Mouse (Mus musculus): Measurements from ENCODE around the gene Spata25. TPM values are rescaled to one million over a fixed set of nuclear protein-coding genes. Genes with fewer than 3 reads are reported as not detected.

The Spata25 gene
- total and polyA plus RNA-seq, 2 experiments from 2014 or later: not detected

DNA sequence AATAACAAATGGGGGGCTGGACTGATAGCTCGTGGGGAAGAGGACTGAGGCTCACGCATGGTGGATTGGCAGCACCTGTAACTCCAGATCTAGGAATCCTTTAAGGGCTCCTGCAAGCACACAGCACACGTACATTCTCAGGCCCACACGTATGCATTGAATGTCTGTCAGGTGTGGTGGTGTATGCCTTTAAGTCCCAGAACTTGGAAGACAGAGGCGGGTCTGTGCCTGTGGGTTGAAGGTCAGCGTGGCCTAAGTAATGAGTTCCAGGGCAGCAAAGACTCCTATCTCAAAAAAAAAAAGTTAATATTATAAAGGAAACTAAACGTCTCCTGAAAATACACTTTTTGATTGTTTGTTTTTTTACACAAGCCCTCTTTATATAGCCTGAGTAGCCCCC, 21.7 kb downstream of the Spata25 start:
- H3K9me3 ChIP-seq (ENCODE audit: low read length): no peaks in the 10 kb centered on the region

DNA sequence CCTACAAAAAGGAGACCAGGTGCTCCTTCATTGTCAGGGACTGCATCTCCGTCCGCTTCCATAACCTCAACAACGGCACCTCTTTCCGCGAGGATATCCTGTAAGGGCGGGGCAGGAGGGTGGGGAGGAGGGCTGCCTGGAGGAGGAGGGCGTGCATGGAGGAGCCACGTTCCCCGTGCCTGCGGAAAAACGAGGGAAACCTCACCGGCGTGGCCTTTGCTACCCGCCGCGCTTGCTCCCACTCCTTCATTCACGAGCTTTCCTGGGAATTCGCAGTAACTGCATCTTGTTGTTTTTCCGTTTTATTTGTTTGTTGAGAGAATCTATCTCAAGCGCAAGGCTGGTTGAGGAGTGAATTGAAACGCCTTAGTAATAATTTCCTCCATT, 23.0 kb downstream of the Spata25 start:
- peak overlapping the region; percentile 92 for H3K9ac ChIP-seq (replicated peaks; ENCODE audit: low read length, poor library complexity, severe bottlenecking)
- ATAC-seq (ENCODE audit: low FRiP score) (peak; percentile 57), DNase-seq (ENCODE audit: low spot score) (peak; percentile 31)
- H3K4me1 ChIP-seq (ENCODE audit: insufficient read depth, low read length): no peaks in the 10 kb centered on the region
- peak overlapping the region; percentile 73 for H3K4me3 ChIP-seq (ENCODE audit: low read depth, low read length)
- H3K36me3 ChIP-seq (ENCODE audit: insufficient read depth, low read length): peaks cover 16% of the 10 kb centered on the region
- H3K27ac ChIP-seq (ENCODE audit: low read depth, low read length): peak overlapping the region; percentile 90
- under 1% methylated on average over 21 of the region's 21 CpGs for WGBS
- no peaks in the 10 kb centered on the region for H3K9me3 ChIP-seq (ENCODE audit: low read length)
- peak overlapping the region; percentile 81 for H3K4me2 ChIP-seq (ENCODE audit: low read depth, low read length, poor library complexity, severe bottlenecking)
- H3K27me3 ChIP-seq (ENCODE audit: insufficient read depth, low read length): no peaks in the 10 kb centered on the region
- TF ChIP-seq CTCF (IDR thresholded peaks at IDR 0.05): no peak

More for the DNA sequence above, 21.7 kb downstream of the Spata25 start:
- DNase-seq (ENCODE audit: low spot score): no peak
- no peak overlapping the region for H3K27ac ChIP-seq (ENCODE audit: low read depth, low read length)
- peaks cover 18% of the 10 kb centered on the region for H3K36me3 ChIP-seq (ENCODE audit: insufficient read depth, low read length)
- no peak overlapping the region for H3K4me3 ChIP-seq (ENCODE audit: low read depth, low read length)
- no peak overlapping the region for H3K4me2 ChIP-seq (ENCODE audit: low read depth, low read length, poor library complexity, severe bottlenecking)
- no peaks in the 10 kb centered on the region for H3K27me3 ChIP-seq (ENCODE audit: insufficient read depth, low read length)
- ATAC-seq (ENCODE audit: low FRiP score): no peak
- TF ChIP-seq CTCF (IDR thresholded peaks at IDR 0.05): no peak
- no peaks in the 10 kb centered on the region for H3K4me1 ChIP-seq (ENCODE audit: insufficient read depth, low read length)
- WGBS: 88% methylated on average over 7 of the region's 7 CpGs
- H3K9ac ChIP-seq (replicated peaks; ENCODE audit: low read length, poor library complexity, severe bottlenecking): no peak overlapping the region

DNA sequence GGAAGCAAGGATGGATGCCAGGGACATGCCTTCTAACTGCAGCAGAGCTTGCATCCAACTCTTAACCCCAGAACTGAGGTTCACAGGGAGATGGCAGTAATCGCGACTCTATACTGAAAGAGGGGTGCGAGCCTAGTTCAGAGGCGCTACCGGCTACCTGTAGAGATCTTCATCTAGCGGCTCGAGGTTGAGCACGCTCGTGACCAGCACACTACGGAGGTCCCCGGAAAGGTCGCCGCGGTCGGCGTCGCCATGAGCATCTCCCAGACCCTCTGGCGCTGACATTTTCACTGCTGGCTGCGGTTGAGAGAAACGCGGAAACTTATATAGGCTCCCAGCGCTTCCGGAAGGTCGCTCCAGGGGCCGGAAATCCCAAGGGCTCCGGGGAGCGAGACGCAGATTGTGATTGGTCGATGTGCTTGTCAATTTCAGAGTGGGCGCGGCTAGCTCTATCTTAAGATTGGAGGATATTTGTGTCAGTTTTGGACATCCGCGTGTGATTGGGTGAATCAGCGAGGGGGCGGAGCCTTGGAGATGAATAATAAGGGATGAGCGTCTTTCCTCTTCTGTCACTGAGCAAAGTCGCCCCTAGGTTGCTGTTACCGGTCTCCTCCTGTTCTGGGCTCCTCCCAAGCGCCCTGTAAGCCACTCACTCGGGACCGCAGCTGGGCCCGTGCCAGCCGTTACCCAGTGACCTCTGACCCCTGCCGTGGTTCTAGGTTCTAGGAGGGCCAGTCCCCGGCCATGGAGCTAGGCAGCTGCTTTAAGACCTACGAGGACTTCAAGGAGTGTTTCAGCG, 23.6 kb downstream of the Spata25 start, which contains the start of the genes Acot8 and Zswim3:
TSS of gene Acot8 (minus strand) at position 350 of the 799 bp plus-strand sequence.
TSS of gene Zswim3 (plus strand) at position 566 of the 799 bp plus-strand sequence.
- Histone ChIP-seq H3K9me3 (ENCODE audit: low read length) (no peaks in the 10 kb centered on the region), H3K27ac (ENCODE audit: low read depth, low read length) (peak within 1 kb of the TSS; percentile 90), H3K27me3 (ENCODE audit: insufficient read depth, low read length) (no peaks in the 10 kb centered on the region), H3K4me3 (ENCODE audit: low read depth, low read length) (peak within 1 kb of the TSS; percentile 73), H3K4me2 (ENCODE audit: low read depth, low read length, poor library complexity, severe bottlenecking) (peak within 1 kb of the TSS; percentile 81), H3K4me1 (ENCODE audit: insufficient read depth, low read length) (no peaks in the 10 kb centered on the region), H3K9ac (replicated peaks; ENCODE audit: low read length, poor library complexity, severe bottlenecking) (peak within 1 kb of the TSS; percentile 92), H3K36me3 (ENCODE audit: insufficient read depth, low read length) (peaks cover 13% of the 10 kb centered on the region)
- ATAC-seq (ENCODE audit: low FRiP score) (peak; percentile 97), DNase-seq (ENCODE audit: low spot score) (peak; percentile 99)
- TF ChIP-seq CTCF (IDR thresholded peaks at IDR 0.05): no peak
- under 1% methylated on average over 47 of the region's 47 CpGs for WGBS

DNA sequence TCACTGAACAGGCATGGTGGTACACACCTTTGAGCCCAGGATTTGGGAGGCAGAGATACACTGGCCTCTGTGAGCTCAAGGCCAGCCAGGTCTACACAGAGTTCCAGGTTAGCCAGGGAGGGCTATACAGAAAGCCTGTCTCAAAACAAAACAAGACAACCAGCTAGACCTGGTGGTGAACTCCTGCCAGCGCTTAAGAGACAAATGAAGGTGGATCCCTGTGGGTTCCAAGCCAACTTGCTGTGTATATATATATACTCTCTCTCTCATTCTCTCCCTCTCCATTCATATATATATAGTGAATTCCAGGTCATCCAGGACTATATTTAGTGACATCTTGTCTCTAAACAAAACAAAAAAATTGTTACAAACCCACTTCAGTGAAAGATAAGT, 24.4 kb downstream of the Spata25 start:
- ATAC-seq (ENCODE audit: low FRiP score): no peak
- WGBS: 58% methylated on average over 1 of the region's 1 CpGs
- no peaks in the 10 kb centered on the region for H3K27me3 ChIP-seq (ENCODE audit: insufficient read depth, low read length)
- no peak for TF ChIP-seq CTCF (IDR thresholded peaks at IDR 0.05)
- H3K4me1 ChIP-seq (ENCODE audit: insufficient read depth, low read length): no peaks in the 10 kb centered on the region
- H3K27ac ChIP-seq (ENCODE audit: low read depth, low read length): peak overlapping the region; percentile 87; the same call in 1 of the 2 replicates
- no peaks in the 10 kb centered on the region for H3K9me3 ChIP-seq (ENCODE audit: low read length)
- DNase-seq (ENCODE audit: low spot score): no peak
- H3K4me2 ChIP-seq (ENCODE audit: low read depth, low read length, poor library complexity, severe bottlenecking): peak overlapping the region; percentile 63
- peak overlapping the region; percentile 63 for H3K9ac ChIP-seq (replicated peaks; ENCODE audit: low read length, poor library complexity, severe bottlenecking)
- peak overlapping the region; percentile 73 for H3K4me3 ChIP-seq (ENCODE audit: low read depth, low read length)
- peaks cover 8% of the 10 kb centered on the region for H3K36me3 ChIP-seq (ENCODE audit: insufficient read depth, low read length)

DNA sequence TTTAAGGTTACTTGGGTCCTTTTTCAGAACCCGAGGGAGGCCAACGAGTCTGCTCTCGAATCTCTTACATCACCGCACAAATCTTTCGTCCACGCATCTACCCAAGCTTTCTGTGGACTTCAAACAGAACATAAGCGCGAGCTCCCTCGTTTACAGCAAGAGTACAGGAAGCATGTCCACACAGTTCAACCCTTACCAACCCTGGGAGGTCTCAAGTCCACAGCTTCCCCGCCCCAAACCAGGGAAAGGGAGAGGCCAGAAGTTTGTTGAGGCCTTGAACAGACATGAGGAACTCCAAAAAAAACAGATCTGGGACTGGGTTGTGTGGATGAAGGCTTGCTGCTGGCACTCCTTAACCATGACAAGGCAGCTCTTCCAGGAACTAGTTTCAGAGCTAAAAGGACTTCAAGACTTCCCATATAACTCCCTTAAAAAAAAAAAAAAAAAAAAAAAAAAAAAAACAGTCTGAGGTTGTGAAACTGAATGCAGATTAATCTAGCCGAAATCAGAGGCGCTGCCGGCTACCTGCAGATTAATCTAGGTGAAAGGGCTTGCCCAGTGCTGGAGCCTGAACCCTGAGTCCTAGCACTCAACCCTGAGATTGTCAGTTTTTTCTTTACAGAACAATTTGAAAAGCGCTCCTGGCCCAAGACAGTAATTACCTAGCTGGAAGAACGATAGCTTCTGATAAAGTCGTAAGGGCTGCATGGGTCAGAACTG, 25.0 kb downstream of the Spata25 start:
- H3K27ac ChIP-seq (ENCODE audit: low read depth, low read length): no peak overlapping the region
- H3K27me3 ChIP-seq (ENCODE audit: insufficient read depth, low read length): no peaks in the 10 kb centered on the region
- no peaks in the 10 kb centered on the region for H3K9me3 ChIP-seq (ENCODE audit: low read length)
- no peak for ATAC-seq (ENCODE audit: low FRiP score)
- H3K9ac ChIP-seq (replicated peaks; ENCODE audit: low read length, poor library complexity, severe bottlenecking): peak overlapping the region; percentile 63; the same call in 1 of the 2 replicates
- DNase-seq (ENCODE audit: low spot score): no peak
- TF ChIP-seq CTCF (IDR thresholded peaks at IDR 0.05): no peak
- peaks cover 5% of the 10 kb centered on the region; the same call in 1 of the 2 replicates for H3K36me3 ChIP-seq (ENCODE audit: insufficient read depth, low read length)
- no peaks in the 10 kb centered on the region for H3K4me1 ChIP-seq (ENCODE audit: insufficient read depth, low read length)
- H3K4me3 ChIP-seq (ENCODE audit: low read depth, low read length): peak overlapping the region; percentile 73
- 93% methylated on average over 16 of the region's 16 CpGs for WGBS
- peak overlapping the region; percentile 63 for H3K4me2 ChIP-seq (ENCODE audit: low read depth, low read length, poor library complexity, severe bottlenecking)
